Mouse (Mus musculus) megakaryocyte, embryonic 14.5 days (primary cell): Measurements from ENCODE around the gene Ankrd61. TPM values are rescaled to one million over a fixed set of nuclear protein-coding genes. Genes with fewer than 3 reads are reported as not detected.

Experiments
- H3K27me3 ChIP-seq: replicated peaks from 2 replicates; pipeline ENCODE3; 2012; ENCODE audit warnings: inconsistent platforms
- H3K36me3 ChIP-seq: replicated peaks from 2 replicates; pipeline ENCODE3; 2012; ENCODE audit warnings: low read length, inconsistent platforms, mixed read lengths
- H3K4me1 ChIP-seq: 2 replicates; pipeline ENCODE4 v1.6.1; 2012; ENCODE audit warnings: inconsistent platforms
- H3K4me3 ChIP-seq: replicated peaks from 2 replicates; pipeline ENCODE3; 2012; ENCODE audit warnings: moderate library complexity, mild to moderate bottlenecking, inconsistent platforms
- H3K9me3 ChIP-seq: 2 replicates; pipeline ENCODE4 v1.6.1; 2012; ENCODE audit warnings: inconsistent platforms
- FLI1 ChIP-seq: IDR thresholded peaks from 2 replicates; pipeline ENCODE4 v1.6.1; 2012; ENCODE audit warnings: low read length, inconsistent platforms, mixed read lengths
- GATA1 ChIP-seq: IDR thresholded peaks from 3 replicates; pipeline ENCODE4 v1.6.1; 2012; ENCODE audit warnings: mixed read lengths, low read length, inconsistent platforms, borderline replicate concordance
- polyA plus RNA-seq: library from polyadenylated mRNA; stranded (reverse); fragments of >175 nt; gene quantifications from 2 replicates; pipeline ENCODE4 v1.2.3, GENCODE M21; 2012; ENCODE audit warnings: low replicate concordance; ENCODE audit not compliant: insufficient read depth

Gene Ankrd61
- polyA plus RNA-seq, 1 experiment: not detected

- Histone ChIP-seq H3K27me3 (no peaks in the 10 kb centered on the region), H3K4me1 (no peaks in the 10 kb centered on the region), H3K36me3 (peaks cover 88% of the 10 kb centered on the region), H3K4me3 (no peak overlapping the region), H3K9me3 (no peaks in the 10 kb centered on the region)
- TF ChIP-seq FLI1 (no peak), GATA1 (no peak)
Measured at GRCm38 (mm10) chr5:143929291-143929690, 31.8 kb upstream of the Ankrd61 start.

- no peaks in the 10 kb centered on the region for H3K27me3 ChIP-seq
- peaks cover 96% of the 10 kb centered on the region for H3K36me3 ChIP-seq
- no peaks in the 10 kb centered on the region for H3K4me1 ChIP-seq
- H3K9me3 ChIP-seq: no peaks in the 10 kb centered on the region
- TF ChIP-seq FLI1 (no peak), GATA1 (no peak)
- no peak within 1 kb of the TSS for H3K4me3 ChIP-seq
Measured at GRCm38 (mm10) chr5:143927875-143928274, 30.4 kb upstream of the Ankrd61 start, which contains the start of gene Gm42421. TSS of gene Gm42421 (plus strand) at chr5:143928175.

GRCm38 (mm10) chr5:143924781-143925452, 27.4 kb upstream of the Ankrd61 start:
- no peaks in the 10 kb centered on the region for H3K27me3 ChIP-seq
- no peaks in the 10 kb centered on the region for H3K4me1 ChIP-seq
- H3K4me3 ChIP-seq: no peak overlapping the region
- no peaks in the 10 kb centered on the region for H3K9me3 ChIP-seq
- TF ChIP-seq FLI1 (no peak), GATA1 (no peak)
- H3K36me3 ChIP-seq: peaks cover 96% of the 10 kb centered on the region

- TF ChIP-seq FLI1 (no peak), GATA1 (no peak)
- Histone ChIP-seq H3K4me1 (no peaks in the 10 kb centered on the region), H3K4me3 (no peak overlapping the region), H3K36me3 (peaks cover 87% of the 10 kb centered on the region), H3K9me3 (no peaks in the 10 kb centered on the region), H3K27me3 (no peaks in the 10 kb centered on the region)
Measured at GRCm38 (mm10) chr5:143918120-143918519, 20.6 kb upstream of the Ankrd61 start.

GRCm38 (mm10) chr5:143917418-143917817, 19.9 kb upstream of the Ankrd61 start:
- no peak for TF ChIP-seq GATA1
- no peak for TF ChIP-seq FLI1
- H3K9me3 ChIP-seq: no peaks in the 10 kb centered on the region
- no peak overlapping the region for H3K4me3 ChIP-seq
- no peaks in the 10 kb centered on the region for H3K4me1 ChIP-seq
- no peaks in the 10 kb centered on the region for H3K27me3 ChIP-seq
- H3K36me3 ChIP-seq: peaks cover 85% of the 10 kb centered on the region

GRCm38 (mm10) chr5:143916221-143916620, 18.7 kb upstream of the Ankrd61 start:
- Histone ChIP-seq H3K9me3 (no peaks in the 10 kb centered on the region), H3K27me3 (no peaks in the 10 kb centered on the region), H3K36me3 (peaks cover 75% of the 10 kb centered on the region), H3K4me1 (peaks cover 3% of the 10 kb centered on the region; the same call in 1 of the 2 replicates), H3K4me3 (no peak overlapping the region)
- no peak for TF ChIP-seq GATA1
- no peak for TF ChIP-seq FLI1

GRCm38 (mm10) chr5:143909417-143910400, 12.2 kb upstream of the Ankrd61 start, which contains the start of the genes Aimp2 and Pms2:
TSS of gene Aimp2 (minus strand) at chr5:143909847.
TSS of gene Pms2 (plus strand) at chr5:143909964.
- H3K4me1 ChIP-seq: peaks cover 37% of the 10 kb centered on the region
- H3K9me3 ChIP-seq: no peaks in the 10 kb centered on the region
- peak within 1 kb of the TSS; percentile 100 for H3K4me3 ChIP-seq
- H3K27me3 ChIP-seq: no peaks in the 10 kb centered on the region
- H3K36me3 ChIP-seq: peaks cover 55% of the 10 kb centered on the region
- TF ChIP-seq GATA1 (no peak), FLI1 (no peak)

GRCm38 (mm10) chr5:143908926-143909325, 11.4 kb upstream of the Ankrd61 start:
- TF ChIP-seq FLI1: no peak
- no peak for TF ChIP-seq GATA1
- Histone ChIP-seq H3K9me3 (no peaks in the 10 kb centered on the region), H3K27me3 (no peaks in the 10 kb centered on the region), H3K36me3 (peaks cover 56% of the 10 kb centered on the region), H3K4me3 (peak overlapping the region; percentile 100), H3K4me1 (peaks cover 43% of the 10 kb centered on the region)

GRCm38 (mm10) chr5:143906429-143906828, 8.9 kb upstream of the Ankrd61 start:
- Histone ChIP-seq H3K4me1 (peaks cover 45% of the 10 kb centered on the region), H3K4me3 (no peak overlapping the region), H3K27me3 (no peaks in the 10 kb centered on the region), H3K36me3 (peaks cover 67% of the 10 kb centered on the region), H3K9me3 (no peaks in the 10 kb centered on the region)
- TF ChIP-seq GATA1 (no peak), FLI1 (no peak)
